Mouse (Mus musculus) cortical plate, adult 2 months (tissue): ENCODE data around the gene Cdh20. TPM values are rescaled to one million over a fixed set of nuclear protein-coding genes. Genes with fewer than 3 reads are reported as not detected.

Source experiments
- H3K27ac ChIP-seq: fragments of 200-500 bp; 2 replicates; pipeline ENCODE4 v1.5.1; 2012; ENCODE audit warnings: low read length, control low read depth, inconsistent platforms; ENCODE audit not compliant: insufficient read depth
- H3K4me1 ChIP-seq: fragments of 200-500 bp; 2 replicates; pipeline ENCODE4 v1.6.1; 2011; ENCODE audit warnings: low read length; ENCODE audit not compliant: control insufficient read depth, insufficient read depth
- H3K4me3 ChIP-seq: fragments of 200-500 bp; 2 replicates; pipeline ENCODE4 v1.5.1; 2011; ENCODE audit warnings: mild to moderate bottlenecking, low read length, control low read depth; ENCODE audit not compliant: insufficient read depth
- CTCF ChIP-seq: fragments of 200-500 bp; IDR thresholded peaks from 2 replicates; pipeline ENCODE4 v1.5.1; 2011; ENCODE audit warnings: mild to moderate bottlenecking, control low read depth, low read length; ENCODE audit not compliant: insufficient read depth; ENCODE audit errors: extremely low read depth
- POLR2A ChIP-seq: fragments of 200-500 bp; IDR thresholded peaks from 2 replicates; pipeline ENCODE4 v1.6.1; 2011; ENCODE audit warnings: mild to moderate bottlenecking, low read length, control low read depth; ENCODE audit not compliant: insufficient read depth; ENCODE audit errors: extremely low read depth
- polyA plus RNA-seq: library from polyadenylated mRNA; depleted of rRNA; stranded (reverse); fragments of >200 nt; gene quantifications from 2 replicates; pipeline ENCODE4 v1.2.3, GENCODE M21; 2012

Cdh20 gene
- polyA plus RNA-seq, 1 experiment, result 14.0 TPM

- no peak for TF ChIP-seq CTCF
- TF ChIP-seq POLR2A, result no peak
Measured at GRCm38 (mm10) chr1:104961670-104962069, 193.3 kb downstream of the Cdh20 start.

GRCm38 (mm10) chr1:104962257-104962656, 193.9 kb downstream of the Cdh20 start:
- TF ChIP-seq CTCF (no peak), POLR2A (no peak)
- Histone ChIP-seq H3K4me1 (no peaks in the 10 kb centered on the region), H3K27ac (no peak overlapping the region), H3K4me3 (no peak overlapping the region)

More at GRCm38 (mm10) chr1:104961670-104962069, 193.3 kb downstream of the Cdh20 start:
- Histone ChIP-seq H3K27ac (no peak overlapping the region), H3K4me1 (no peaks in the 10 kb centered on the region), H3K4me3 (no peak overlapping the region)

GRCm38 (mm10) chr1:104979068-104979467, 210.7 kb downstream of the Cdh20 start:
- TF ChIP-seq POLR2A (no peak), CTCF (peak; percentile 39; the same call in 1 of the 2 replicates)

GRCm38 (mm10) chr1:104980273-104980672, 211.9 kb downstream of the Cdh20 start:
- no peak for TF ChIP-seq CTCF
- no peak for TF ChIP-seq POLR2A
- no peaks in the 10 kb centered on the region; the same call in 1 of the 2 replicates for H3K4me1 ChIP-seq
- H3K27ac ChIP-seq, result no peak overlapping the region
- H3K4me3 ChIP-seq, result no peak overlapping the region

More at GRCm38 (mm10) chr1:104979068-104979467, 210.7 kb downstream of the Cdh20 start:
- Histone ChIP-seq H3K4me3 (no peak overlapping the region), H3K27ac (no peak overlapping the region), H3K4me1 (no peaks in the 10 kb centered on the region; the same call in 1 of the 2 replicates)

GRCm38 (mm10) chr1:104986222-104986973, 218.1 kb downstream of the Cdh20 start:
- H3K27ac ChIP-seq, result no peak overlapping the region
- TF ChIP-seq POLR2A, result no peak
- TF ChIP-seq CTCF, result peak; percentile 64; the same call in 1 of the 2 replicates

GRCm38 (mm10) chr1:104987526-104987925, 219.2 kb downstream of the Cdh20 start:
- Histone ChIP-seq H3K4me1 (no peaks in the 10 kb centered on the region), H3K27ac (no peak overlapping the region), H3K4me3 (no peak overlapping the region)
- TF ChIP-seq CTCF, result no peak
- TF ChIP-seq POLR2A, result no peak

More at GRCm38 (mm10) chr1:104986222-104986973, 218.1 kb downstream of the Cdh20 start:
- no peak overlapping the region for H3K4me3 ChIP-seq
- no peaks in the 10 kb centered on the region for H3K4me1 ChIP-seq

GRCm38 (mm10) chr1:104992441-104992840, 224.1 kb downstream of the Cdh20 start:
- no peak overlapping the region for H3K27ac ChIP-seq
- no peaks in the 10 kb centered on the region for H3K4me1 ChIP-seq
- no peak overlapping the region for H3K4me3 ChIP-seq
- TF ChIP-seq POLR2A (no peak), CTCF (no peak)

GRCm38 (mm10) chr1:104993905-104994611, 225.7 kb downstream of the Cdh20 start:
- Histone ChIP-seq H3K4me3 (0 out of 2 replicates have a peak overlapping the region, but pooled peaks have one; percentile 17), H3K4me1 (no peaks in the 10 kb centered on the region), H3K27ac (no peak overlapping the region)
- TF ChIP-seq CTCF, result no peak
- TF ChIP-seq POLR2A, result no peak

- no peaks in the 10 kb centered on the region for H3K4me1 ChIP-seq
- H3K4me3 ChIP-seq, result no peak overlapping the region
- TF ChIP-seq POLR2A (no peak), CTCF (no peak)
- H3K27ac ChIP-seq, result no peak overlapping the region
Measured at GRCm38 (mm10) chr1:104994612-104994986, 226.3 kb downstream of the Cdh20 start.

GRCm38 (mm10) chr1:104997814-104998213, 229.5 kb downstream of the Cdh20 start:
- TF ChIP-seq CTCF (no peak), POLR2A (no peak)
- Histone ChIP-seq H3K27ac (no peak overlapping the region), H3K4me1 (no peaks in the 10 kb centered on the region), H3K4me3 (no peak overlapping the region)
